Mouse (Mus musculus): ENCODE measurements around the gene Krt72. TPM values are rescaled to one million over a fixed set of nuclear protein-coding genes. Genes with fewer than 3 reads are reported as not detected.

Gene Krt72
- polyA plus RNA-seq, 1 experiment from 2014 or later, result not detected

DNA sequence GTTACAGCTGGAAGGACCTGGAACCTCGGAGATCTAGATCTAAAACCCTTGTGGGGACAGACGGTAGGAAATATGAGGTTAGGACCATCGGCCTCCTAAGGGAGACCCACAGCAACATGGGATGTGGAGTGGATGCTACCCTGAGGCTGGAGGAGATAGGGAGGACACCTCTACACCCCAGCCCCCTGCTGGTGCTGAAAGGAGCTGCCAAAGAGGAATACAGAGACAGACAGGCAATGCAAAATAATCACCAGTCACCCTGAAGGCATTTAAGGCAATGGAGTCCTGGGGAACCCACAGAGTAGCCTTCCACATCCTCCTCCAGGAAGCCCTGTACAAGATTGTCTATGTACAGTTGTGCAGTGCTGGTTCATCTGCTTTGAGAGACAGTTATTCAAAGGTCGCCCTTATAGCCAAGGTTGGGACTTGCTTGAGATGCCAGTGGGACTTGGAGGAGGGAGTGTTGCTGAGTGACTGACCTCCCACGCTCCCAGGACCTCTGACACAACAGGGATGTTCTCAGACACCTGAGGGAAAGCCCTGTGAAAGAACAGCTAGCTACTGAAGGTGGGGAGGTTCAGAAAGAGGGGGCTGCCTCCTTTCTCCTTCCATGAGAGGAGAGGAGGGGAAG is 14.1 kb downstream of the Krt72 start:
- WGBS, result 73% methylated on average over 5 of the region's 5 CpGs
- Histone ChIP-seq H3K4me3 (replicated peaks) (no peak overlapping the region), H3K27ac (no peak overlapping the region), H3K9ac (no peak overlapping the region), H3K36me3 (no peaks in the 10 kb centered on the region), H3K4me1 (peaks cover 3% of the 10 kb centered on the region; the same call in 1 of the 2 replicates), H3K9me3 (replicated peaks) (no peaks in the 10 kb centered on the region), H3K27me3 (0 out of 2 replicates have a peak, but pooled peaks cover 2% of the 10 kb centered on the region), H3K4me2 (no peak overlapping the region)
- ATAC-seq (replicated peaks; ENCODE audit: low FRiP score), result no peak

- Histone ChIP-seq H3K9ac (no peak overlapping the region), H3K27ac (no peak overlapping the region), H3K4me2 (no peak overlapping the region), H3K4me1 (peaks cover 3% of the 10 kb centered on the region; the same call in 1 of the 2 replicates), H3K9me3 (replicated peaks) (no peaks in the 10 kb centered on the region), H3K36me3 (no peaks in the 10 kb centered on the region), H3K4me3 (replicated peaks) (no peak overlapping the region), H3K27me3 (0 out of 2 replicates have a peak, but pooled peaks cover 2% of the 10 kb centered on the region)
- ATAC-seq (replicated peaks; ENCODE audit: low FRiP score), result no peak
- WGBS, result 37% methylated on average over 8 of the region's 8 CpGs
These were observed 16.0 kb downstream of the Krt72 start for GRCm38 (mm10) chr15:101770226-101770625.

DNA sequence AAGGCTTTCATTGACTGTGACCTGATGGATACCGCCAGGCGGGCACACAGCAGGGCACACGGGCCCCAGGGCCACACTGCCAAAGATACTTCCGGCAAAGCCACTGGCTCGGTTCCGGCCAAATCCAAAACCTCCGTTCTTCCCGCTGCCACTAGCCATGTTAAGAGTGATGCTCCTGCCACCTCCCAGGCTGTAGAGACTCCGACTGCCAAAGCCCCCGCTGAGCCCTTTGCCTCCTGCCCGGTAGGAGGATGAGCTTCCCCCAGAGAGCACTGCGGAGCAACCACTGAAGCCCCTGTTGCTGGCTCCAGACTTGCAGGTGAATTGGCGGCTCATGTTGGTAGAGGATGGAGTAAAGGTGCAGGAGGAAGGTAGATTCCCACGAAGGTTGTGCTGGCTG is 43.5 kb downstream of the Krt72 start, which contains the start of gene Krt71:
Krt71 (minus strand) TSS at position 399 of the 400 bp plus-strand sequence.
- Histone ChIP-seq H3K36me3 (no peaks in the 10 kb centered on the region), H3K27me3 (peaks cover 22% of the 10 kb centered on the region), H3K9me3 (replicated peaks) (no peaks in the 10 kb centered on the region), H3K4me3 (replicated peaks) (no peak within 1 kb of the TSS), H3K27ac (no peak within 1 kb of the TSS), H3K9ac (no peak within 1 kb of the TSS), H3K4me1 (no peaks in the 10 kb centered on the region), H3K4me2 (no peak within 1 kb of the TSS)
- WGBS, result 51% methylated on average over 14 of the region's 14 CpGs
- ATAC-seq (replicated peaks; ENCODE audit: low FRiP score), result no peak

- Histone ChIP-seq H3K9me3 (replicated peaks) (no peaks in the 10 kb centered on the region), H3K27me3 (peaks cover 12% of the 10 kb centered on the region), H3K4me3 (replicated peaks) (no peak overlapping the region), H3K4me2 (no peak overlapping the region), H3K4me1 (no peaks in the 10 kb centered on the region), H3K36me3 (no peaks in the 10 kb centered on the region), H3K9ac (no peak overlapping the region), H3K27ac (no peak overlapping the region)
- WGBS, result 76% methylated on average over 7 of the region's 7 CpGs
- ATAC-seq (replicated peaks; ENCODE audit: low FRiP score), result no peak
These were observed 48.5 kb downstream of the Krt72 start for GRCm38 (mm10) chr15:101737786-101738185.

GRCm38 (mm10) chr15:101730653-101731052 is 55.6 kb downstream of the Krt72 start:
- no peak overlapping the region for H3K4me3 ChIP-seq (replicated peaks)
- H3K4me1 ChIP-seq, result no peaks in the 10 kb centered on the region
- H3K4me2 ChIP-seq, result no peak overlapping the region
- H3K27ac ChIP-seq, result no peak overlapping the region
- no peaks in the 10 kb centered on the region for H3K36me3 ChIP-seq
- no peak overlapping the region for H3K9ac ChIP-seq
- ATAC-seq (replicated peaks; ENCODE audit: low FRiP score), result no peak
- H3K27me3 ChIP-seq, result no peaks in the 10 kb centered on the region
- no peaks in the 10 kb centered on the region for H3K9me3 ChIP-seq (replicated peaks)

Other genes with a start within 250 kb of the Krt72 start
- not detected in 2 replicates for gene Krt82, start 235.8 kb downstream of the Krt72 start, polyA plus RNA-seq (2015; fragmentation: Nextera tagmentation; extraction: Ambion mirVana)
- gene Krt90, start 223.5 kb downstream of the Krt72 start, polyA plus RNA-seq (2015; fragmentation: Nextera tagmentation; extraction: Ambion mirVana), result 0.08 and 0.32 TPM in 2 replicates
- gene Krt75, start 212.6 kb downstream of the Krt72 start, polyA plus RNA-seq (2015; fragmentation: Nextera tagmentation; extraction: Ambion mirVana), result 0.21 and 0.27 TPM in 2 replicates
- not detected in 2 replicates for gene Gm5414, start 158.3 kb downstream of the Krt72 start, polyA plus RNA-seq (2015; fragmentation: Nextera tagmentation; extraction: Ambion mirVana)
- gene Gm5478, start 139.1 kb downstream of the Krt72 start, polyA plus RNA-seq (2015; fragmentation: Nextera tagmentation; extraction: Ambion mirVana), result not detected in 2 replicates
- not detected in 2 replicates for gene Krt6b, start 106.2 kb downstream of the Krt72 start, polyA plus RNA-seq (2015; fragmentation: Nextera tagmentation; extraction: Ambion mirVana)
- 0.62 and 3.8 TPM in 2 replicates for gene Krt6a, start 92.2 kb downstream of the Krt72 start, polyA plus RNA-seq (2015; fragmentation: Nextera tagmentation; extraction: Ambion mirVana)
- 3.2 and 5.1 TPM in 2 replicates for gene Krt5, start 73.6 kb downstream of the Krt72 start, polyA plus RNA-seq (2015; fragmentation: Nextera tagmentation; extraction: Ambion mirVana)
- gene Krt71, start 43.4 kb downstream of the Krt72 start, polyA plus RNA-seq (2015; fragmentation: Nextera tagmentation; extraction: Ambion mirVana), result not detected in 2 replicates
- not detected in 2 replicates for gene Krt73, start 15.9 kb upstream of the Krt72 start, polyA plus RNA-seq (2015; fragmentation: Nextera tagmentation; extraction: Ambion mirVana)
- not detected in 2 replicates for gene Krt2, start 31.7 kb upstream of the Krt72 start, polyA plus RNA-seq (2015; fragmentation: Nextera tagmentation; extraction: Ambion mirVana)
- 1.4 and 6.7 TPM in 2 replicates for gene Krt1, start 64.3 kb upstream of the Krt72 start, polyA plus RNA-seq (2015; fragmentation: Nextera tagmentation; extraction: Ambion mirVana)
- gene Krt77, start 83.2 kb upstream of the Krt72 start, polyA plus RNA-seq (2015; fragmentation: Nextera tagmentation; extraction: Ambion mirVana), result 0.05 and 0.72 TPM in 2 replicates
- gene Krt76, start 106.5 kb upstream of the Krt72 start, polyA plus RNA-seq (2015; fragmentation: Nextera tagmentation; extraction: Ambion mirVana), result not detected in 2 replicates
- gene Krt4, start 138.3 kb upstream of the Krt72 start, polyA plus RNA-seq (2015; fragmentation: Nextera tagmentation; extraction: Ambion mirVana), result 2.4 and 7.5 TPM in 2 replicates
- 0.45 and 0.53 TPM in 2 replicates for gene Krt79, start 153.9 kb upstream of the Krt72 start, polyA plus RNA-seq (2015; fragmentation: Nextera tagmentation; extraction: Ambion mirVana)
- 0.04 and 0.15 TPM in 2 replicates for gene Krt78, start 167.8 kb upstream of the Krt72 start, polyA plus RNA-seq (2015; fragmentation: Nextera tagmentation; extraction: Ambion mirVana)
- 213 and 217 TPM in 2 replicates for gene Krt8, start 218.0 kb upstream of the Krt72 start, polyA plus RNA-seq (2015; fragmentation: Nextera tagmentation; extraction: Ambion mirVana)
- gene Krt18, start 241.7 kb upstream of the Krt72 start, polyA plus RNA-seq (2015; fragmentation: Nextera tagmentation; extraction: Ambion mirVana), result 176 and 180 TPM in 2 replicates